Mouse (Mus musculus): ENCODE results near the gene Sall4.

Sall4 gene

GRCm38 (mm10) chr2:168767582-168767981 is at the start of gene Sall4:
Gene Sall4 (minus strand): TSS chr2:168767943.
- in situ Hi-C loops (cut with MboI, MseI): no loop called here

GRCm38 (mm10) chr2:168813243-168813642 is 45.5 kb upstream of the Sall4 start:
- in situ Hi-C loops (cut with MboI, MseI): no loop called here

- in situ Hi-C loops (cut with MboI, MseI): no loop called here
Measured at GRCm38 (mm10) chr2:168809895-168810294, 42.2 kb upstream of the Sall4 start.

- in situ Hi-C loops (cut with MboI, MseI): no loop called here
Measured at GRCm38 (mm10) chr2:168807681-168808080, 39.9 kb upstream of the Sall4 start.

- in situ Hi-C loops (cut with MboI, MseI): no loop called here
Measured at GRCm38 (mm10) chr2:168803849-168804248, 36.1 kb upstream of the Sall4 start.

- in situ Hi-C loops (cut with MboI, MseI): no loop called here
Measured at GRCm38 (mm10) chr2:168799326-168799725, 31.6 kb upstream of the Sall4 start.

GRCm38 (mm10) chr2:168798921-168799320 is 31.2 kb upstream of the Sall4 start:
- in situ Hi-C loops (cut with MboI, MseI): no loop called here

GRCm38 (mm10) chr2:168791115-168791802 is 23.5 kb upstream of the Sall4 start:
- in situ Hi-C loops (cut with MboI, MseI): no loop called here

GRCm38 (mm10) chr2:168786174-168786573 is 18.4 kb upstream of the Sall4 start:
- in situ Hi-C loops (cut with MboI, MseI): no loop called here

- in situ Hi-C loops (cut with MboI, MseI): no loop called here
Measured at GRCm38 (mm10) chr2:168780596-168780995, 12.9 kb upstream of the Sall4 start.

- in situ Hi-C loops (cut with MboI, MseI): no loop called here
Measured at GRCm38 (mm10) chr2:168780024-168780423, 12.3 kb upstream of the Sall4 start.

GRCm38 (mm10) chr2:168777481-168777880 is 9.7 kb upstream of the Sall4 start:
- in situ Hi-C loops (cut with MboI, MseI): loop anchor here (10.0 kb wide), 1 partner anchor 523 kb away; no protein-coding TSS in a partner anchor

GRCm38 (mm10) chr2:168776238-168776637 is 8.5 kb upstream of the Sall4 start:
- in situ Hi-C loops (cut with MboI, MseI): loop anchor here (10.0 kb wide), 1 partner anchor 521 kb away; no protein-coding TSS in a partner anchor

- in situ Hi-C loops (cut with MboI, MseI): no loop called here
Measured at GRCm38 (mm10) chr2:168769259-168769658, 1.5 kb upstream of the Sall4 start.

GRCm38 (mm10) chr2:168766538-168767361 is 993 bp downstream of the Sall4 start:
- in situ Hi-C loops (cut with MboI, MseI): no loop called here

- in situ Hi-C loops (cut with MboI, MseI): no loop called here
Measured at GRCm38 (mm10) chr2:168765696-168766537, 1.8 kb downstream of the Sall4 start.

- in situ Hi-C loops (cut with MboI, MseI): no loop called here
Measured at GRCm38 (mm10) chr2:168765065-168765681, 2.6 kb downstream of the Sall4 start.

- in situ Hi-C loops (cut with MboI, MseI): no loop called here
Measured at GRCm38 (mm10) chr2:168764460-168764867, 3.3 kb downstream of the Sall4 start.

GRCm38 (mm10) chr2:168763785-168764184 is 4.0 kb downstream of the Sall4 start:
- in situ Hi-C loops (cut with MboI, MseI): no loop called here

GRCm38 (mm10) chr2:168762411-168762815 is 5.3 kb downstream of the Sall4 start:
- in situ Hi-C loops (cut with MboI, MseI): no loop called here

GRCm38 (mm10) chr2:168761954-168762353 is 5.8 kb downstream of the Sall4 start:
- in situ Hi-C loops (cut with MboI, MseI): no loop called here
